Mouse (Mus musculus) yolk sac, embryonic 10.5 days (tissue): ENCODE data around the gene Olfr559.

Experiments used
- DNase-seq: peaks from one replicate; pipeline ENCODE4 v3.0.0-alpha.2; 2017; ENCODE audit warnings: low spot score

Gene Olfr559

GRCm38 (mm10) chr7:102727391-102727790, at the start of gene Olfr559:
Olfr559 (minus strand) TSS chr7:102727491.
- no peak for DNase-seq

GRCm38 (mm10) chr7:102770921-102771320, 43.6 kb upstream of the Olfr559 start, which contains the start of gene Olfr561:
Olfr561 (plus strand) TSS chr7:102771221.
- DNase-seq = no peak

GRCm38 (mm10) chr7:102759266-102759665, 32.0 kb upstream of the Olfr559 start, which contains the start of the genes Olfr560 and Olfr78:
Olfr560 (minus strand) TSS chr7:102759366.
Olfr78 (minus strand) TSS chr7:102759471.
- no peak for DNase-seq

- DNase-seq = no peak
Measured at GRCm38 (mm10) chr7:102752086-102752485, 24.8 kb upstream of the Olfr559 start.

- DNase-seq = no peak
Measured at GRCm38 (mm10) chr7:102737705-102738104, 10.4 kb upstream of the Olfr559 start.

GRCm38 (mm10) chr7:102733793-102734192, 6.5 kb upstream of the Olfr559 start:
- no peak for DNase-seq

GRCm38 (mm10) chr7:102718970-102719369, 8.3 kb downstream of the Olfr559 start, which contains the start of gene Olfr33:
Olfr33 (minus strand) TSS chr7:102719070.
- no peak for DNase-seq

- DNase-seq = no peak
Measured at GRCm38 (mm10) chr7:102701915-102702314, 25.4 kb downstream of the Olfr559 start, which contains the start of gene Olfr558. Olfr558 (plus strand) TSS chr7:102702215.

GRCm38 (mm10) chr7:102698461-102698860, 28.8 kb downstream of the Olfr559 start:
- no peak for DNase-seq

GRCm38 (mm10) chr7:102695358-102696125, 31.7 kb downstream of the Olfr559 start, which contains the start of gene Olfr557:
Olfr557 (plus strand) TSS chr7:102695910.
- DNase-seq = no peak

- DNase-seq = peak; percentile 89
Measured at GRCm38 (mm10) chr7:102686944-102687501, 40.3 kb downstream of the Olfr559 start, which contains the start of gene Trim68. Trim68 (minus strand) TSS chr7:102687327.

GRCm38 (mm10) chr7:102681916-102682315, 45.4 kb downstream of the Olfr559 start:
- DNase-seq = no peak

- no peak for DNase-seq
Measured at GRCm38 (mm10) chr7:102676225-102676624, 51.1 kb downstream of the Olfr559 start.
